Mouse (Mus musculus) kidney, postnatal 36 days (tissue): Measurements from ENCODE around the gene Gpd2.

Source experiments
- DNase-seq, 2 experiments: peaks; one replicate each; pipeline ENCODE4 v3.0.0; 2021 to 2022; ENCODE audit warnings: mixed read lengths in 2 of 2

The Gpd2 gene

DNA sequence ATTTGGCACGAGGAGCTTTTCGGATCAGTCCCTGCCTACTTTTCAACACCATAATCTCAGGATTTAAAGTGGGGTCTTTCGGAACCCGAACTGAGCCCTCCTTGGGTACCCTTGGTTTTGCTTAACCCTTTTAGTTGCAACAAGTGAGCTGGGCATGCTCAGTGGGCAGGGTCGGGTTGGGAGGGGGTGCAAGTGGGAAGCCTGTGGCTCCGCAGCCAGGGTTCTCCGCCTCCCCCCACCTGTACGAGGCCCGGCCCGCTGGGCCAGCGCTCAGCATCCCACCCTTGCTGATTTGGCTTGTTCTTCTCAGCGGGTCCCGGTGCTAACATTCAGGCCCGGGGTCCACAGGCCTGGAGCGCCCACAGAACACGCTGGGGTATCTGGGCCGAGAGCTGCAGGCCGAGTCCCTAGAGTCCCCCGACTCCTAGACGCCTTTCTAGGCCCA is at the start of gene Gpd2:
TSS of gene Gpd2 (plus strand) at position 161 of the 445 bp plus-strand sequence.
- no peak for DNase-seq

DNA sequence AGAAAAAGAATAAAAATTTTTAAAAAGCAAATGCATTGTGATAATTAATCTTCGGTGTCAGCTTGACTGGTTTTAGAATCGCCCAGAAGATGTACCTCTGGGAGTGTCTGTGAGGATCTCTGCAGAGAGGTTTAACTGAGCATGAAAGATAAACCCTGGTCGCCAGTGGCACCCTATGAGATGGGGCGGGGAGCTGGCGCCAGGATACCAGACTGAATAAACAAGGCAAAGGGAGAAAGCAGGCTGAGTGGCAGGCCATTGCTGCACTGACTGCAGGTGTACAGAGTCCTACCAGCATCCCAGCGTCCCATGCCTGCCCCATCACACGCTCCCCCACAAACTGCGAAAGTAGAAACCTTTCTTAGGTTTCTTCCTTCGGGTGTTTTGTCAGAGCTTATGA is 49.2 kb upstream of the Gpd2 start:
- DNase-seq: no peak

DNA sequence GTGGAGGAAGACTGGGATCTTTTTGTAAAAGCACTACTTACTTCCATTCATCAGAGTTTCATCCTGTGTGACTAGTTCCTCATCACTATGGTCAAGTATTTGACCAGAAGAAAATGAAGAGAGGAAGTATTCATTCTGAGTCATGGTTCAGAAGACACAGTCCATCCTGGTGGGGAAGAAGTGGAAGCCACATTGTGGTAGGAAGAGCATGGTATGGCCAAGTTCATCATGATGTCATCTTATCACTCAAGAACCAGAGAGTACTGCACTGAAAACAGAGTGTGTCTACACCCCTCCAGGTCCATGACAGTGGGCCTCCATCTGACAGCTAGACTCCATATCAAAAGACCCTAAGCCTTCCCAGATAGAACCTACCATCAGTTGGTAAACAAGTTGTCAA is 46.6 kb upstream of the Gpd2 start:
- no peak for DNase-seq

DNA sequence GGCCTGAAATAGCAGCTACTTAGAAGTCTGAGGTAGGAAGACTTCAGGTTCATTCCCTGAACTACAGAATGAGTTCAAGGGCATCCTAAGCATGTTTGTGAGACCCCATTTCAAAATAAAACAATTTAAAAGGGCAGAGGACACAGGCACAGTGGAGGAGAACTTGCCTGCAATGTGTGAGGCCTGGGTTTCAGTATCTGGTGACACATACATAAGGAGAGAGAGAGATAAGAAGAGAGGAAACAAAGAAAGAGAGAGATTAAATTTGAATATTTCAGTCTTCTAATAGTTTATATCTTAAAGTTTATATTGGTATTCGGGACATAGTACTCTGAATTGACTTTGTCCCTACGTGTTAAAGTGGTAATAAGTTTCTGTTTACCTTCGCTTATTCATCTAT is 38.4 kb upstream of the Gpd2 start:
- DNase-seq: no peak

DNA sequence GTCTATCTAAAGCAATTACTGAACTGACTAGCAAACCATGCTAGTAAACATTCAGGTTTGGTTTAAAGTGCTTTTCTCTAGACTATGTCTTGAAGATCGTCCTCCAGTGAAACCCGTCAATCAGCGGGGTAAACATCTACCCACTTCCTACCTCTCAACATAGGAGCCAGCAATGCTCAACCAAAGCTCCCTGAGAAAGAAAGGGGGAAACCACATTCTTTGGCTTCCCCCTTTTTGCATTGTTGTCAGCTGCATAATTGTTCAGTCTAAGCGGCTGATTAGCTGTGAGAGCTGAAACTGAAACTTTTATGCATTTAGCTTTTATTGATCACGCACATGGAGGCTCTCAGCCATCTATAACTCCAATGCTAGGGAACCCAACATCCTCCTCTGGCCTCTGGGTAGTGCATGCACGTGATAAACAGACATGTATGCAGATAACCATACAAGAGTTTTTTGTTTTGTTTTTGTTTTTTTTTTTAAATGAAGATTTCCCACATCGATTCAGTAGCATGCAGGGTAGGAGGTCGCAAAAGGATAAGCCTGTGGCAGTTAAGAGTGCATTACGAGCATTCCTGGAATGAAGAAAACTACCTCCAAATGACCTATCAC is 28.9 kb upstream of the Gpd2 start:
- no peak for DNase-seq

DNA sequence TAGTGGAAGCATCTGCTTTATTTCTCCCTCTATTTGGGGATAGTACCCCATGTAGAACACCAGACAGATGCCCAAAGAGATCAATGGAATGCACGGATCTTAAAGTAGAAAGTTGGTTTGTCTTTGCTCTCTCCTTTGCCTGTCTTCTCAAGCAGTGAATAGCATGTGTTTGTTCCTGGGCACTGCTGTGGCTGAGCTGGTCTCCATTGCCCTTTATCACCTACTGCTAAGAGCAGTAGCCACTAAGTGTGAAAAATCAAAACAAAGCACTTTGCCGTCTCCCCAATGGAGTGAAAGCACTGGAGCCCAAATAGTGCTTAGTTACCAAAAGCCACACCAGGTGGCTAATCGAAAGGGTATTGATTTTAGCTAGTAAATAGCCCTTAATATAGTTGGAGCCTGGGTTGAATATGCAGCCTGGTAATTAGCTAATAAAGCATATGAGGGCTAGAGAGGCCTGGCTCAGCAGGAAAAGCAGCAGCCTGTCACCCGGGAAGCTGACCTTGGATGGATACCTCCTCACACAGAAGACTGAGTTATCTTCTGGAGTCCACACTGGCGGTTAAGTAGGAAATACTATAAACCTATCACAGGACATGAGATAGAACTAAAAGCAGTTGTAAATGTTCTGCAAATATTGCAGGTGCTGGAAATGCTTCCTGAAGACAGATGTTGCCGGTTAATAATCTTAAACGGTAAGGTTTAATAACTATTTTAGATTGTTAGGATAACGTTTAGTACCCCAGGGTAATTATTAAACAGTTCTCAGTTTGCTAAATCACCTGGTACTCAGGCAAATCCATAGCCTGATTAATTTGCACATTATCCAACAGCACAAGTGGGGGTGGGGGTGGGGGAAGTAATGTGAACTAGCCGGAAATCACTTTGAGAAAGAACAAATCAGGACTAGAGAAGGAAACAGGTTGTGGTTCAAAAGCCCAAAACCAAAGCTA is 26.1 kb upstream of the Gpd2 start:
- no peak for DNase-seq

DNA sequence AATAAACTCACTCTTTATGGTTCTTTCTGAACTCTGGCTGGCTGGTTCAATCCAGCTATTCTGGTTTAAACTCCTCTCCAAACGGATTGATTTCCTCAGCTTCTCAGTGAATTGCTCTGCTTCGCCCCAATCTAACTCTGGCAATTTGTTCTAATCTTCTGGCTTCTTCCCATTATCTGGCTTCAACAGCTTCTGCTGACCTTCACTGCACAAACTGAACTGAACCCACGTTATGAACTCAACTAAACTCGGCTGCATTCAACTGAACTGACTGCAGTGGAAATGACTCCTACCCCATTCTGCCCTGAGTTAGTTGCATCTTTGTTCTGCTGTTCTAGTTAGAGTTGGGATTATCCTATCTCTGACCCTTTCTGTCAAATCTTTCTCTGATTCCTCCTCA is 24.1 kb upstream of the Gpd2 start:
- DNase-seq: no peak

DNA sequence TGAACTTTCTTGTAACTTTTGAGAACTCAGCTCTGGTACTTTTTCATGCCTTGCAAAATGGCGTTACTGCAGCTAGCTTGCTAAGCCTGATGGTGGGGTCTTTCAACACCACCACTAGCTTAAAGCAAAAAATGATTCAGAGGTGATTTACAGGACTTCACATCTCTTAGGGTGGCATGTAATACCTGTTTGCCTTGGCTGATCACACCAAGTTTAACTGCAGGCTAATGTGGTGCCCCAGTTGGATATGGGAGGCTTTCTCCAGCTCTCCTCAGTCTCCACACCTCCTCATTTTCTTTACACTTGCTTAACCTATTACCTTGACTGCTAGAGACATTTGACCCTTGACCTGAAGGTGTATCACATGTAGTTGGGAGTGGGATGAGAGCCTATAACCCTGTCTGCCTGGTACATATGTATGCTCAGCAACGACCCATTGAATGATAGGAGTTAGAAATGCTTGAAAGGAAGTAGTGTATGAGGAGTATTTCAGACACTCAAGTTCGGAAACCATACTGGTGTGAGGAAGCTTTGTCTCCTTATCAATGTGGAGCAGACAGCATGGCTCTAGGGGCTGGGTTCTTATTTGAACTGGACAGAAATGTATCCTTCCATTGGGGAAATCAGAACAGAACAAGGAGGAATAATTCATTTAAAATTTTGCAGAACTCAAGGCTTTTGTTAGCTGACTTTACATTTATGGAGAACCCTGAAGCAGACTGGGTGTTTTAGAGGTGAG is 14.0 kb upstream of the Gpd2 start:
- no peak for DNase-seq

DNA sequence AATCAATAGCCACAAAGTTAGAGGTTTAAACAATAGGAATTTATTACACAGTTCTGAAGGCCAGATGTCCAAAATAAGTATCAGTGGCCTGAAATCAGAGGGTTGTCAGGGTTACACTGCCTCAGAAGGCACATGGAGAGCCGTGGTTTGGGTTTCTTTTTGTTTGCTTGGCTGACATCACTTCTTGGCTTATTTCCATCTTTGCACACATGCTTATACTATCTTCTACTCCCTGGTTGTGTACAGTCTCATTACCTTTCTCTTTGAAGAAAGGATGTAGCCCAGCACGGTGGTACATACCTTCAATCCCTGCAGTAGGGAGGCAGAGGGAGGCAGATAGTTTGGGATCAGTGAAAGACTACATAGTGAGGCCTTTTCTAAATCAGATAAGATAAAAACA is 12.2 kb upstream of the Gpd2 start:
- DNase-seq: no peak

DNA sequence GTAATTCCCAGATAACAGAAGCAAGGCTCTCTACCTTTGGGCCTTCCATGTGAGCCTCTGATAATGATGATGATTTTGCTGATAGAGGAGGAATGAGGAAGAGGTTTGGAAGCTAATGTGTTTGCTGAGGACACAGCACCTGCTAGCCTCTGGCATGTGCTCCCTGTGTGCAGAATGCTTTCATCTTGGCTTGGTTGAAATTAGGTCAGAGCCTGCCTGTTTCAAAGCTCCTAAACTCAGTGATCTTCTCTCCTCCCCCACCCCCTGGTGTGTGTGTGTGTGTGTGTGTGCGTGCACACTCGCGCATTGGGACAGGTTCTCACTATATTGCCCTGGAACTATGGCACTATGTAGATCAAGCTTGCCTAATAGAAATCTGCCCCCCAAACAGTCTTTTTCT is 10.0 kb upstream of the Gpd2 start:
- no peak for DNase-seq

DNA sequence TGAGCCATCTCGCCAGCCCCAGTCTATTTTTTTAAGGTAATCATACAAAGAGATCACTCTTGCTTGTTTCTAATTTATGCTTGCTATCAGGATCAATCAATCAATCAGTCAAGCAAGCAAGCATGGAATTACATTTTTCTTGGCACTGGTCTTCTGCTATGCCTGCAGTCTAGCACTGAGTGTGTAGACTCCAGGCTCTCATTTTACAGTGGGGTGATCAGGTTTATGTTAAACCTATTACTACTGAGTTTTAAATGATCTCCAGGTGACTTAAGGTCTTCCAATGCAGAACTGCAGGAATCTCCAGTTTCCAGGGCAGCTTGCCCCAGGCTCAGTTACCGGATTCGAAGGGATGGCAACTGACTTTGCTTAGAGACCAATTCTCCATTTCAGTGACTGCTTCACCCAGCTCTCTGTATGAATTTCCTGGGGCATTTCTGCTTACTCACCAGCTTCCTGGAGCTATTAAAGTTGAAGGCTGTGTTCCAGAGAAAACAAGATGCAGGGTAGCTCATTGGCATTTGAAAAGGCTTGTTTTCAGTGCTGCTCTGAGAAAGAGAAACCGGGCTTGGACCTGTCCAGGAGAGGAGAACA is 7.7 kb upstream of the Gpd2 start:
- no peak for DNase-seq

DNA sequence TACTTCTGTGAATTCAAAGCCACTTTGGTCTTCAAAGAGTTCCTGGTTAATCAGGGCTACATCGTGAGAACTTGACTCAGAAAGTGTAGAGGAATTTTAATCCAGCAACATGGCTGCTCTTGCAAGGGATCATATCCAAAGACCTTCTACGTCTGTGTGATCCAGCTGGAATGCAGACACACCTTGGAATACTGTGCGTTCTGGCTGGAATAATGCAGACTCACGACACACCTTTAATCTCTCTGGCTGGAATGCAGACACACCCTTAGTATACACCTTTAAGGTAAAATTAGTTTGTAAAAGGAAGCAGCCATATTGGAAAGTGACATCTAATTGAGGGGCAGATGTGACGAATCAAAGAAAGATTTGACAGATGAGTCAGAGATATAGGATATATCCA is 6.0 kb upstream of the Gpd2 start:
- DNase-seq: no peak

DNA sequence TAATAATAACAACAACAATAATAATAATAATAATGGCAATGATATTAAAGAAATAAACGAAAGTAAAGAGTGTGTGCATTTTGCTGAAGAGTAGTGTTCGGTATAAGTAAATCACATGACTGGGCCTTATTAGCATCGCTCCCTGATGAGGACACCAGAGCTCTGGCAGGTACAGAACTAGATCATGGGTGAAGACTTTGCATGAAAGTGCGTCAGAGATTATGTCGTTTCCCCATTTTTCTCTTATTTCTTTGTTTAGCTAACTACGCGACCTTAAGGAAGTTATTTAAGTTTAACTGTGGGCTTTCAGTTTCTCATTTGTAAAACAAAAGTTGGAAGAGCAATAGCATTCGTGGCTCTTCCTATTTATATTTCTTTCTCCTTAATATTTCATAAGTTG is 5.1 kb upstream of the Gpd2 start:
- no peak for DNase-seq

DNA sequence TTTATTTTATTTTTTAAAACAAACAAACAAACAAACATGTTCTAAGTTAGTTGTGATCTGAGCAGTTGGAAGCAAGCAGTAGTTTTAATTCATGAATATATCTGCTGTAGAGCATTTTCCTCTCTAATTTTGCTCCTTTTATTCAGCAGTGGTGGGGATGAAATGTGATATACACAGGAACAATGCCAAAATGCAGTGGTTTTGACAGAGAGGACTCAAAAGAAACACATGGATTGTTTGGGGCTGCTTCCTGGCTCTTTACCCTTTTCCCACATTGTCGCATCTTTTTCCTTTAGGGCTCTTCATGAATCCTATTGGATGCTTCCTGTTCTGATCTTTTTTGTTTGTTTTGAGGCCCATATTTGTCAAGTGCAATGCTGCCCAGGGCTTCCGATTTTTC is 1.2 kb upstream of the Gpd2 start:
- no peak for DNase-seq

DNA sequence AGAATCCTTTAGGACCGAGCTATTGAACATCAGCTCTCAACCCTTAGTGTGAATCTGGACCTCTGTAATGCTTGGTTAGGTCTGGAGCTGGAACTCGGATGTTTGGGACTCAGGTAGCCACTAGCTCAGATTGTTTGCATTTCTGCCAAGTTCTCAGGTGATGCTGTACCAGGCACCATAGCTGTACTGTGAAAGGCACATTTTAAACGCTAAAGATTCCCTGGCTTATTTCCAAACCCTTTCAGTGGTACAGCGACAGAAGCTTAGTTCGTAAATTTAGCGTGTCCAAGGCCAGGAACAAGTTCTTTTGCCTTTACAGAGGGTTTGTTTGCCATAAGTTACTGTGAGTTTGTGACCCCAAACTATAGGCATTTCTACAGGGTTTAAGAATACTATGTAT is 409 bp upstream of the Gpd2 start:
- no peak for DNase-seq

DNA sequence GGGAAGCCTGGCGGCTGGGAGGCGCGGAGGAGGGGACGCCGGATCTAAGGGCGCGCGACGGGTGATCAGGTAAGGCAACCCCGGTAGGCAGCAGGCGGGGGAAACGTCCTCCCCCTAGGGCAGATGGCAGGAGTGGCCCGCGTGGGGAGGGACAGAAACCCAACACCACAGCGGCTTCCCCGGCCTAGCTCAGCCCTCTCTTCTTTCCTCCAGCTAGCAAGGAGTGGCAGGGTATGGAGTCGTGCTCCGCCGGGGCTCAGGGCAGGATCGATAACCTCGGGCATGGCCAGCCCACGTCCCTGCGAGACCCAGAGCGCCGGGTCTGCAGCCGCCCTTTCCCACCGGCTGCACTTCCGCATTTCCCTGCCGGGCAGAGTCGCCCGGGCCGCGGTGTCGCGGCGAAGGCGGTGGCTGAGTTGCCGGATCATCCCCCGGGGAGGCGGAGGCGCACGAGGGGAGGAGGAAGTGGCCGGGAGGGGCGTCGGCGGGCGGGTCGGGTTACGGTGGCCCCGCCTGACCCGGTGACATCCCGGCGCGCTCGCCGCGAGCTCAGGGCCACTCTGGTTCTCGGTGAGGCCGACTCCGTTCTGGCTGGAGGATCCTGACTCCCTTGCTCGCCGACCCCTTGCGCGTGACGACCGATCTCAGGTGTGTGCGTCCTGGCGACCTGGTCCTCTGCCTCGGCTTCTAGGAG is 632 bp downstream of the Gpd2 start:
- DNase-seq: peak; percentile 90 to 94

DNA sequence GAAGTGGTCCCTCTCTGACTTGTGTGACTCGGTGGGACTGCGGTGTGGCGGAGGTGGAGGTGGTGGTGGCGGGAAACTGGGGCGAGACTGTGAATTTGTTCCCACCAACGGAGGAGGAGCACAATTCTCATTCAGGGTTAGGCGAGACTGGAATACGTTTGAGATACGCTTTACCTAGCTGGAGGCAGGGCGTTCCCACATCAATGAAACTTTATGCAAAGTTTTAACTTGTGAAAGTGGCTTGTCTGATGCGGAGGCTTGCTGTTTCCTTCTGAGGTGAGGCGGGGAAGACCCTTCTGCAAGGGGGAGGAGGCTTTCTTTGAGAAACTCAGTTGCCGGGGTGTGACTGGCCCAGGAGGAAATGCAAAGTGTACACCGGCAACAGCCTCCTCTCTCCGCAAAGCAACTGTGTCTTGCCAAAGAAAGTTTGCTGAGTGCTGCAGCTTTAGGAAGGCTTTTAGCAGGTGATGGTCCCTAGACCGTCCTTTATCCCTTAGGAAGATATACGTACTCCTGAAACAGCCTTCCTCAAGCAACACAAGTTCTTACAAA is 1.3 kb downstream of the Gpd2 start:
- no peak for DNase-seq

DNA sequence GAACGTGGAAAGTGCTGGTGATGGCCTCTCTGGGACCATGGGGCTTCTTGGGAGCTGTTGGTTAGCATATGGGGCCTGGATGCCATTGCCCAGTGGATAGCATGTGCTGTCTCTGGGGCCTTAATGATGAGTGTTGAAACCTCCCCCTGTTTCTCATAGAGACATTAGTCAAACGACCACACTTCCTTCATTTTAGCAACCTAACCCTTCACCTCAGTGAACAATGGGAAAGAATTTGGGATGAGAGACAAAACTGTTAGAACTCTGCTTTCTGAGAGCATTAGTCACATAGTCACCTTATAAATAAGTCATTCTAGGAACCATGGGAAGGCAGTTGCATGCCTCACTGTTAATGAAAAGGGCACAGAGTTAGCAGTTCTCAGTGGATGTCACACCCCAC is 1.9 kb downstream of the Gpd2 start:
- DNase-seq: no peak

DNA sequence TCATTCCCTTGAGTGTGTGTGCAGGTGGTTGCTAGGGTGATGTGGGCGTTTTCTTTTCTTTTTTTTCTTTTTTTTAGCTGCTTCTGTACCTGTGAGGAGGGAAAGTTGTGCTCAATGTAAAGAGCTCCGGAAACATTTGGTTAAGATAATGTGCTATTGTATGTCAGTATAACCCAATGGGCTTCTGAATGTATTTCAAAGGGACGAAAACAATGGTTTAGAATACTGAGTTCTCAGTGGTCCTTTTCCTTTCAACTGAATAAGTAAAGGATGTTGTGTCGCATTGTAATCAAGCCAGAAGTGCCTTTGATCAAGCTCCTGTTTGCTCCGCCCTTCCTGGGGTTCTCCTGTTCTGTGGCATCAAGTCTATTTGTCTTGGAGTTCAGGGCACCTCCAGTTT is 6.6 kb downstream of the Gpd2 start:
- no peak for DNase-seq

DNA sequence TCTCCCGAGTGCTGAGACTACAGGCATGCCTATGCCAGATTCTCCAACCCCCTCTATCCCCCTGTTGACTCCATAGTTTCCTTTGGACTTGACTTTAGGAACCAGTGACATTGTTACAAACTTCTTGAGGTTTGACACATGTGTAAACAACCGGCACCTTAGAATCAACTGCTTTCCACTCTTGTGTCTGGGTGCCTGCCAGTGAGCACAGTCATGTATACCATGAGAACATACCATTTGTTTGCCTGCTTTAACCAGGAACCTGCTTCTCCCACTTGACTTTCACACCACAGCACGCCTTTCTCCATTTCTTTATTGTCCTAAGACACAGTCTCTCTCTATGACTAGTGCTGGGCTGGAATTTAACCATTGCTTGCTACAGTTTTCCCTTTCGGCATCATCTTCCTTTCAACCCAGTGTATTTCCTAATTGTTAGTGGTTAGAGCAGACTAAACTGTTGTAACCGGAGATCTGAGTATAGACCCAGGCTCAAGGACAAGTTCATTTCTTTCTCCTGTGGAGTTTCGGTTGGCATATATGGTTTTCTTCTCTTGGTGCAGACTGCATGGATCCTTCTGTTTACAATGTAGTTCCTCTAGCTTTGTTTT is 8.4 kb downstream of the Gpd2 start:
- DNase-seq: no peak

DNA sequence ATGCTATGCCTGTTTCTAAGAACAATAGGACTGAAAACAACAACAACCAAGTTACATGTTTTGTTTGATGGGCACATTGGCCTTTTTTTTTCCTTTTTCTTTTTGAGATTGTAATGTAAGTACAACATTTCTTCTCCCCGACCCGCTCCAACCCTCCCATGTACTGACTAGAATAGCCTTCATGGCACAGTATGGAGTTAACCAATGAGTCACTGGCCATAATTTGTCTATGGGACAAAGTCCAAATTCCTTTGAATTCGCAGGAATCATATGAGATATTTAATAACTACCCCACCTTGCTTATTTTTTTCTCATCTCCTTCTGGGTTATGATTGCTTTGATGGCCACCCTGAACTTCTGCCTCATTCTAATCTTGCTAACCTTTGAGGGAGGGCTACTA is 12.7 kb downstream of the Gpd2 start:
- DNase-seq: no peak
